Mouse (Mus musculus): ENCODE data around the gene Pcbd1. TPM values are rescaled to one million over a fixed set of nuclear protein-coding genes. Genes with fewer than 3 reads are reported as not detected.

Gene Pcbd1
- 22.0 and 25.7 TPM in 2 replicates for polyA plus RNA-seq (2021; fragmentation: Nextera tagmentation)
- long read RNA-seq, experiment 1, transcript Pcbd1-201 (4 exons, 789 nt): major isoform, 6 of 7 reads
- long read RNA-seq, experiment 1, partial matches to known transcripts: 1 of 7 reads
- long read RNA-seq, experiment 1, other reads (novel, unspliced or antisense): 0 of 7 reads
- long read RNA-seq, experiment 2, transcript Pcbd1-201 (4 exons, 789 nt): major isoform, 14 of 14 reads
- long read RNA-seq, experiment 2, partial matches to known transcripts: 0 of 14 reads
- long read RNA-seq, experiment 2, other reads (novel, unspliced or antisense): 0 of 14 reads

DNA sequence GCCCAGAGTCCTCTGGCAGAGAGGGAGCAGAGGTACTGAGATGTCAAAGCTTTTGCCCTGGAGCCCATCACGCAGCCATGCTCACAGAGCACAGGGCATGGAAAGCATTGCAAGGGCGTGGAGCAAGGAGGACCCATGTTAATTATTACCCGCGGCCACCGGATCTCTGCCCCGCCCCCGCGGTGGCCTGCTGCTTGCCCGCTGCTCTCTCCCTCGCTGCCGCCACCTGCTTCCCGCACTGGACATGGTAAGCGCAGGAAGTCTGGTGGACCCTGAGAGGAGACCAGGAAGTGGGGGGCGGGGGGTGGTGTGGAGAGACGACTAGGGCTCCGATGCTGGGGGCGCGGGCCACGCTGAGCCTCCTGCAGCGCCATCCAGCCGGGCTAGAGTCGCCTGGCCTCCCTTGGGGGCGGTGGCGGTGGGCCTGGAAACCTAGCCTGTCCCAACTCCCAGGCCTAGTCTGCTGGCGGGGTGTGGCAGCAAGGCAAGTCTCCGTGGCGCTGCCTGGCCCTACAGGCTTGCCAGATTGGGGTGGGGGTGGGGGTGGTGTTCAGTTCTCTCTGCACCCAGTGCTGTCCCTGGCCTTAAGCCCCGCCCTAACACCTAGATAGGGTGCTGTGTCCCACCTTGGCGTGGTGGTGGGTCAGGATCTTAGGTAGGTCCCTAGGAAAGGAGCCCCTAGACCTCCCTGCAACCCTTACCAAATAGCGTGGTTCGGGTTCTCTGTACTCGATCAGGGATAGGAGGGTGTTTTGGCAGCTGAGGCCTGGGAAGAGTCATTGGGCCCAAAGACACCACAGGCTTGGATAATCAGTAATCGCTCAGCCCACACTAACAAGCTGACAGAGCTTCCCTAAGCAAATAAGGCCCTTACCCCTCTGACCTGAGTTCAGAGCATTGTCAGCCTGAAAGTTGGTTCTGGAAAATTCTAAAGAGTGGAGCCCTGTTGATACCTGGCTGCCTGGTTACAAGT, at the start of gene Pcbd1:
Gene Pcbd1 (plus strand): TSS at position 162 of the 973 bp plus-strand sequence.

Other genes with a start within 250 kb of the Pcbd1 start
- gene Sgpl1, start 58.4 kb downstream of the Pcbd1 start, polyA plus RNA-seq (2021; fragmentation: Nextera tagmentation): 11.6 and 13.1 TPM in 2 replicates
- 3.1 and 3.8 TPM in 2 replicates for gene Tbata, start 82.6 kb downstream of the Pcbd1 start, polyA plus RNA-seq (2021; fragmentation: Nextera tagmentation)
- 0.04 TPM in 1 of 2 replicates, not detected in the other for gene Adamts14, start 184.1 kb downstream of the Pcbd1 start, polyA plus RNA-seq (2021; fragmentation: Nextera tagmentation)
- gene Prf1, start 208.5 kb downstream of the Pcbd1 start, polyA plus RNA-seq (2021; fragmentation: Nextera tagmentation): not detected in 2 replicates